Mouse (Mus musculus) E14TG2a.4 (cell line): ENCODE measurements around the gene Srsf2.

Experiments used
- H3K27me3 ChIP-seq: 2 replicates; pipeline ENCODE4 v1.6.1; 2014; ENCODE audit warnings: low read length, control low read depth; ENCODE audit not compliant: insufficient read depth
- H3K36me3 ChIP-seq: 2 replicates; pipeline ENCODE4 v1.6.1; 2014; ENCODE audit warnings: low read length, control low read depth; ENCODE audit not compliant: insufficient read depth
- H3K4me1 ChIP-seq: replicated peaks from 2 replicates; pipeline ENCODE4 v1.6.1; 2014; ENCODE audit warnings: low read depth, low read length, control low read depth
- H3K4me3 ChIP-seq: replicated peaks from 2 replicates; pipeline ENCODE4 v1.5.1; 2014; ENCODE audit warnings: mild to moderate bottlenecking, low read length
- H3K9me3 ChIP-seq: 2 replicates; pipeline ENCODE4 v1.6.1; 2014; ENCODE audit warnings: low read length, control low read depth
- CTCF ChIP-seq: conservative IDR thresholded peaks from 2 replicates; pipeline ENCODE4 v1.5.1; 2014; ENCODE audit warnings: low read length
- NANOG ChIP-seq: IDR thresholded peaks from 2 replicates; pipeline ENCODE4 v1.6.1; 2014; ENCODE audit warnings: borderline replicate concordance, low read length, mixed read lengths
- POU5F1 ChIP-seq: IDR thresholded peaks from 2 replicates; pipeline ENCODE4 v1.6.1; 2014; ENCODE audit warnings: low read length, borderline replicate concordance

Gene Srsf2

DNA sequence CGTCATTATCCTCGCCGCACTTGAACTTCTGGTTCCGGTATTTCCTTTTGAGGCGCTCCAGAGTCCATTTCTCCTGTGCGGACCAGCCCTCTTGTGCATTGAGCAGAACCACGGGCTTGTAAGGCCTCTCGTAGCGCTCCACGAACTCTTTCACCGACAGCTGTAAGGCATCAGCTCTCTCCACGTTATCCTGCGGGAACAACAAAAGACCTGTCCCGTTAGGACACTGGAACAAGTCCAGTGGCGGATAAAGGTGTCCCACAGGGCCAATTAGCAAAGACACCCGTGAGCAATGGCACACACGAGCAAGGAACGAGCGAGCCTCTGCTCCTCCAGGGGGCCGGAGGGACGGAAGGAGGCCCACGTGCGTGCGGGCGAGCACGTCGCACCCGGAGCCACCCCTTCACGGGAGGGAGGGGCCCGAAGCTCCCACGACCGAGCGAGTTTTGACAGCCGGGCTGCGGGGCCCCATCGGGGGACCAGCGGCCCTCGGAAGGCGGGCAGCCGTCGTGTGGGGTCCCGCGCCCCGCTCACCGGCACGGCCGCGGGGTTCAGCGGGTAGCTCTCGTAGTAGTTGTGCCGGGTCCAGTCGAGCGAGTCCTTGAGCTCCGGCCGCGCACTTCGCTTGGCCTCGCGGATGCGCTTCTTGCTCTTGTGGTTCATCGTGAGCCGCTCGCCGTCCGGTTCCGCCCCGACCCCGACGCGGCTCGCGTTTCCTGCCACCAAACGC is 10.2 kb downstream of the Srsf2 start:
- no peaks in the 10 kb centered on the region for H3K27me3 ChIP-seq
- TF ChIP-seq NANOG (no peak), POU5F1 (no peak), CTCF (no peak)
- no peaks in the 10 kb centered on the region for H3K9me3 ChIP-seq
- H3K4me3 ChIP-seq, result peak overlapping the region; percentile 98
- peaks cover 67% of the 10 kb centered on the region for H3K4me1 ChIP-seq
- peaks cover 72% of the 10 kb centered on the region for H3K36me3 ChIP-seq

DNA sequence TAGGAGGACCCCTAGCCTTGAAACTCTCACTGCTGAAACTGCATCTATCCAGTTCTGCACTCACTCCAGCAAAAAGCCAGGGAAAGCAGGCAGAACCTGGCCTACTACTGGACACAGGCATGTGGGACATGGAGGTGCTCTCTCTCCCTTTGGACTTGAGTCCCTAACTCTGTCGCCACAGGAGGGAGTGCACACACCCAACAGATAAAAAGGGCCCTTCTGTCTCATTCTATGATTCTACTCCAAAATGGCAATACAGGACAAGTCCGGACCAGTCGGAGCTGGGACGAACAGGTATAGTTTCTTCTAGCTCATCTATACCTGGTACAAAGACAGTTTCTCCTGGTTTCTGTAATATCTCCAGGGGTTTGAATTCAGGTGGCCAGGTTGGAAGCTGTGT is 12.1 kb downstream of the Srsf2 start:
- Histone ChIP-seq H3K36me3 (peaks cover 72% of the 10 kb centered on the region), H3K4me3 (peak overlapping the region; percentile 98), H3K4me1 (peaks cover 79% of the 10 kb centered on the region), H3K9me3 (no peaks in the 10 kb centered on the region), H3K27me3 (no peaks in the 10 kb centered on the region)
- TF ChIP-seq POU5F1 (no peak), NANOG (no peak), CTCF (no peak)

DNA sequence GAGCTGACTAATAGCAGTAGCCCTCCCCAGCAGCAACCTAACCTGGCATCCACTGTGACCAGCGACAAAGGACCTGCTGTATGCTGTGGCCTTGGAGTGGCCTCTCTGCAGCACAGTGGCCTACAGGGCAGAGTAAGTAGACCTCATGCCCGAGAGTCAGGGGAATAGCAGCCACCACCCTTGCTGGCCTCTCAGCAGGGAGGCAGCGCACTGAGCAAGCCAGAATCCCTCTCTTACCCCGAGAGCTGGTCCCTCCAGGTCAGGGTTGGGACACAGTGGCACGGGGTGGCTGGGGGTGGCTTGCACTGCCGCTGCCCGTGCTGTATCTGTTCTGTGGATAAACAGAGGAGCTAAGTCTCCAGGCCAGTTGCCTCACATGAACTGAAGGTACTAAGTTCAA is 13.3 kb downstream of the Srsf2 start:
- TF ChIP-seq NANOG (no peak), CTCF (no peak), POU5F1 (no peak)
- peaks cover 81% of the 10 kb centered on the region for H3K4me1 ChIP-seq

DNA sequence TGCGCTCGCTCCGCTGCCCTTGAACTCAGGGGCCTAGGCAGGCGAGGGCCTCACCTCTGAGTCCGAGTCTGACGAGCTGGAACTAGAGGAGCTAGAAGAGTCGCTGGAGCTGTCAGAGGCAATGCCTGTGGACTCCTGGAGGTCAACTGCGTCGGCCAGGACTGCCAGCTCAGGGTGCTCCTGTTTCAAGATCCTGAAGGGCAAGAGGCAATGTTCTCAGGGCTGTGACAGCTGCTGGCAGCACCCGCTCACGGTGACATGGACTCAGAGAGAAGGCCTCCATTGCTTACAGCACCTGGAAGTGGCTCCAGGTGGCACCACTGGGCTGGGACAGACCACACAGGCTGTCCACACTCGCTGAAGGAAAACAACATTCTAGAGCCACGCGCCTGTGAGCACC is 14.0 kb downstream of the Srsf2 start:
- H3K9me3 ChIP-seq, result no peaks in the 10 kb centered on the region
- peaks cover 84% of the 10 kb centered on the region for H3K36me3 ChIP-seq
- peaks cover 81% of the 10 kb centered on the region for H3K4me1 ChIP-seq
- no peaks in the 10 kb centered on the region for H3K27me3 ChIP-seq
- TF ChIP-seq NANOG (no peak), CTCF (no peak), POU5F1 (no peak)
- H3K4me3 ChIP-seq, result 0 out of 2 replicates have a peak overlapping the region, but pooled peaks have one; percentile 10

More for the DNA sequence above, 13.3 kb downstream of the Srsf2 start:
- peak overlapping the region; percentile 20; the same call in 1 of the 2 replicates for H3K4me3 ChIP-seq
- H3K9me3 ChIP-seq, result no peaks in the 10 kb centered on the region
- H3K27me3 ChIP-seq, result no peaks in the 10 kb centered on the region
- peaks cover 77% of the 10 kb centered on the region for H3K36me3 ChIP-seq

DNA sequence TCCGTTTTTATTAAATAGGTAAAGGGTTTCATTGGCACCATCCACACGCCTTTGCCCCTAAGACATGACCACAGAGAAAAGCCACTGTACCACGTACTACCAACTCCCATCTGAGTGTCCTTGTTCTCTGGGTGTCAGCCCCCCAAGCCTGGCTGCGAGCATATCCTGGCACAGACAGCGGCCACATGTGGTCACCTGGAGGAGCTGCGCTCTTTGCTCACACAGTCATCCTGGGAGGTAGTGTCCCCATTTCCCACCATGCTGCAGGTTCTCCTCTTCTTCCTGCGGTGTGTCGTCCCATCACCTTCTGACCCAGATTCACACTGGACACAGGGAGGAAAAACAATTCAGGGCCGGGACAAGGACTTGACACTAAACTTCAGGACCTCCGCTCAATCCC is 15.5 kb downstream of the Srsf2 start:
- H3K4me3 ChIP-seq, result no peak overlapping the region
- no peaks in the 10 kb centered on the region for H3K9me3 ChIP-seq
- no peaks in the 10 kb centered on the region for H3K27me3 ChIP-seq
- H3K4me1 ChIP-seq, result peaks cover 95% of the 10 kb centered on the region
- TF ChIP-seq CTCF (peak; percentile 32; the same call in 1 of the 2 replicates), POU5F1 (no peak), NANOG (no peak)
- H3K36me3 ChIP-seq, result peaks cover 95% of the 10 kb centered on the region

DNA sequence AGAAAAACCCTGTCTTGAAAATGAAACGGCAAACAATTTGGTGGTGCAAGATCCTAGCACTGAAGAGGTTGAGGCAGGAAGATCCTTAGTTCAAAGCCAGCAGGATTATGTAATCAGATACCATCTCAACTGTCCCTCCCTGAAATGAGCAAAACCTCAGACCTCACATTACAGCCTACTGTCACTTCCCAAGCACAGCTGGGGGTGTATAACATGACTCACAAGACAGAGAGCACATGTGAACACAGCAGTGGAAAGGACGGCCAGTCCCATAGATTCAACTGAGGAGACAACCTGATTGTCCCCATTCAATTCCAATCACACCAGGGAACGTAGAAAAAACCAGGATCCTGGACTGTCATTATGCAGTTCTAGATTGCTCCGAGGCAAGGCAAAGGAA is 16.6 kb downstream of the Srsf2 start:
- Histone ChIP-seq H3K9me3 (no peaks in the 10 kb centered on the region), H3K36me3 (peaks cover 86% of the 10 kb centered on the region), H3K27me3 (no peaks in the 10 kb centered on the region), H3K4me1 (peaks cover 98% of the 10 kb centered on the region), H3K4me3 (no peak overlapping the region)
- no peak for TF ChIP-seq NANOG
- TF ChIP-seq CTCF, result no peak
- TF ChIP-seq POU5F1, result no peak

DNA sequence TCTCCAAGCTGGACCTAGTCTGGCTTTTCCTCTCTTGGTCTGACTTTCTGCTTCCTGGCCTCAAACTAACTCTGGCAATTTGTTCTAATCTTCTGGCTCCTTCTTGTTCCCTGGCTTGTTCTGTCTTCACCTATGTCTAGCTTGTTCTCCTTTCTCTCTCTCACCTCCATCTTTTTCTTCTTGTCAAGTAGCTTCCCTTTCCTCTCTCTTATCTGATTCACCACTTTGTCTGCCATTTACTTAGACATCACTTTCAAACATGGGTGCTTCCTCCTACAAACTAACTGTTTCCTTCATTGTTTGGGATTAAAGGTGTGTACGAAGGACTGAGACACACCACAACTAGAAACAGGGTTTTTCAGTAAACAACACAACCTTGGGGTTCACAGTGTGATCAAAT is 17.9 kb downstream of the Srsf2 start:
- Histone ChIP-seq H3K27me3 (no peaks in the 10 kb centered on the region), H3K4me3 (no peak overlapping the region), H3K4me1 (peaks cover 91% of the 10 kb centered on the region), H3K9me3 (no peaks in the 10 kb centered on the region), H3K36me3 (peaks cover 72% of the 10 kb centered on the region)
- TF ChIP-seq POU5F1 (no peak), NANOG (no peak), CTCF (no peak)

DNA sequence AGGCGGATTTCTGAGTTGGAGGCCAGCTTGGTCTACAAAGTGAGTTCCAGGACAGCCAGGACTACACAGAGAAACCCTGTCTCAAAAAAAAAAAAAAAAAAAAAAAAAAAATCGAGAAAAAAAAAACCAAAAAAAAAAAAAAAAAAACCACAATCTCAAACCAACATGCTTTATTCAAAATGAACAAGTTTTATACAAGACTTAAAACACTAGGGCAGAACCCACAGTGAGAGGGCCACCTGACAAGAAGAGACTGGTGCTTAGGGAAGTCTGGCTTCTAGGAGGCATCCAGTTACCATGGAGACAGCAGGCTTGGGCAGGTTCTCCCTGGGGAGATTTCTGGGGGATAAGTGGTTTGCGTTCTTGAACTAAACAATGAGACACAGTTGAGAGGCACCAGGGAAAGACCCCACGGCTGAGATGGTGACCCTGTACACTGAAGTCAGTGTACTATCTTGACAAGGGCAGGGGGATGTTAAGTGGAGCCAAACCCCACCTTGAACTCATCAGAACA is 20.7 kb downstream of the Srsf2 start:
- no peak overlapping the region for H3K4me3 ChIP-seq
- H3K4me1 ChIP-seq, result peaks cover 83% of the 10 kb centered on the region
- TF ChIP-seq CTCF (no peak), POU5F1 (no peak)
- peaks cover 45% of the 10 kb centered on the region for H3K36me3 ChIP-seq
- H3K9me3 ChIP-seq, result no peaks in the 10 kb centered on the region
- H3K27me3 ChIP-seq, result peaks cover 13% of the 10 kb centered on the region

DNA sequence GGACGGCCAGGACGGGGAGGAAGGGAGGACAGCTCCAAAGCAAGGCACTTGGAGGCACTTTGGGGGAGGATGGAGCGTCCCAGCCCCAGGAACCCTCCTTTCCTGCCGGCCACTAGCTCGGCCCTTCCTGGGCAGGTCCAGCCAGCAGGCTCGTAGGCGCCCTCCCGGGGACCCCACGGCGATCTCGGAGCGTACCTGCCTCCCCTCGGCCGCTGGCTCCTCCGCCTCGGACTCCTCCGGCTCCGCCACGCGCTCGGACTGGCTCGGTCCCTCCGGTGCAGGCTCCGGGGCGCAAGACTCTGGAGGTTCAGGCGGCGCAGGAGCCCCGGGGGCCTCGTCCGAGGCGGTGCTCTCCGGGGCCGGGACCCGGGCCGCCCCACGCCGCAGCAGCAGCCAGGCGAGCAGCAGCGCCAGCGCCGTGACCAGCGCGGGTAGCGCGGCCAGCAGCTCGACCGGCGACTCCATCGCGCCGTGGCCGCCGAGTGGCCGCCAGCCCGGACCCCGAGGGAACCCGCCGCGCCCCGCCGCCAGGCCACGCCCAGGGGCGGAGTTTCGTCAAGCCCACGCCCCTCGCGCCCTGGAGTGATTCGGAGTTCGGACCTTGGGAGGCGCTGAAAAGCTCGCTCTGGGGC is 25.2 kb downstream of the Srsf2 start, which contains the start of gene Mxra7:
Gene Mxra7 (minus strand): TSS at position 513 of the 632 bp plus-strand sequence.
- Histone ChIP-seq H3K36me3 (peaks cover 1% of the 10 kb centered on the region; the same call in 1 of the 2 replicates), H3K4me1 (peaks cover 60% of the 10 kb centered on the region), H3K27me3 (peaks cover 26% of the 10 kb centered on the region), H3K9me3 (no peaks in the 10 kb centered on the region), H3K4me3 (peak within 1 kb of the TSS; percentile 91)
- TF ChIP-seq POU5F1, result no peak
- TF ChIP-seq CTCF, result no peak
- TF ChIP-seq NANOG, result no peak
